Mouse (Mus musculus) heart, adult 2 months (tissue): ENCODE measurements around the gene Insrr.

Experiments
- EP300 ChIP-seq: fragments of 200-500 bp; IDR thresholded peaks from 2 replicates; pipeline ENCODE4 v1.6.1; 2011; ENCODE audit warnings: low read depth, low read length, control low read depth; ENCODE audit not compliant: insufficient read depth
- POLR2A ChIP-seq: fragments of 200-500 bp; IDR thresholded peaks from 2 replicates; pipeline ENCODE4 v1.6.1; 2011; ENCODE audit warnings: mild to moderate bottlenecking, low read depth, low read length, control low read depth; ENCODE audit not compliant: insufficient read depth

- TF ChIP-seq POLR2A (no peak), EP300 (no peak)
These were observed 19.4 kb downstream of the Insrr start for GRCm38 (mm10) chr3:87816166-87816565.
